Mouse (Mus musculus) CD4-positive, CD25-positive, alpha-beta regulatory T cell, adult 4 months (primary cell): ENCODE data around the gene Ddx10. TPM values are rescaled to one million over a fixed set of nuclear protein-coding genes. Genes with fewer than 3 reads are reported as not detected.
"Not testable (repeated sequence)": the region's sequence is repeated elsewhere in the genome, so short reads cannot be mapped to it uniquely, and the experiment has no call there.

Experiments
- ATAC-seq: one replicate; pipeline ENCODE4 v1.8.0; 2017
- polyA plus RNA-seq, 2 experiments: library from polyadenylated mRNA; unstranded; fragments of 100-300 nt; shearing (Covaris generic); gene quantifications; one replicate each; pipeline ENCODE4 v1.2.1; 2017

Ddx10 gene
- polyA plus RNA-seq, 2 experiments from 2014 or later: 50.5 to 59.5 TPM

DNA sequence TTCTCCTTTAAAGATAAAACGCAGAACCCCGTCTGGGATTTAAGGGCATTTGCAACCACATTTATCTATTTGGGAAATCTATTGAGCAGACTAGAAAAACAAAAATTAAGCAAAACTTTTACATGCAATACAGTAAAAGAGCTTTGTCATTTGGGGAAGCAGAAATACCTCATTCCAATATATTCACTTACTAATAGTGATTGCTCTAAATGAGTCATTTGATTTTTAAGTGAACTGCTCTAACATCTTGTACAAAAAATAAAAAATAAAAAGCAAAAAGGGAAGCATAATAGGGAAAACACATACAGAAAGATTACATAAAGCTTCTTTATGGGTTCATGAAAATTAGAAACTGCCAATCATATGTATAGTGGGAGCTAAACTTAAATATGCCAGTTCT, 104.3 kb downstream of the Ddx10 start:
- no peak for ATAC-seq

- not testable (repeated sequence) for ATAC-seq
Observed at GRCm38 (mm10) chr9:53142424-53142823, 105.4 kb downstream of the Ddx10 start.

GRCm38 (mm10) chr9:53140610-53141165, 107.2 kb downstream of the Ddx10 start:
- ATAC-seq: no peak

DNA sequence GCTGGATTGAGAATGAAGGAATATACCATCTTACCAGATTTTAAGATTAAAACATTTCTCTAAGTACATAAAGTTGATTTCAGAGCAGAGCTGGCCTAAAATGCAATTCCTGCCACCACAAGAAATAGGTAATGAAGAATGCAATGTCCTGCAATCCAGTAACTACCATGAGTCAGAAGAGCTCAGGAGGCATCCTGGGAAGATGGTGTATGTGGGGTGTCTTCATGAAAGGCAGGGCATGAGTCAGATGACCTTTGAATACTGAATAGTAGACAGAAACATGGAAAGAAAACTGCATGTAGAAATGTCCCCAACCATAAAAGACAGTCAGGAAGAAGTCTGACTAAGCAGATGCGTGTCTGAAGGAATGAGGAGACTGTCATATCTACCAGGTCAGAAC, 115.0 kb downstream of the Ddx10 start:
- no peak for ATAC-seq

- ATAC-seq: no peak
Observed at GRCm38 (mm10) chr9:53130460-53130859, 117.4 kb downstream of the Ddx10 start.

DNA sequence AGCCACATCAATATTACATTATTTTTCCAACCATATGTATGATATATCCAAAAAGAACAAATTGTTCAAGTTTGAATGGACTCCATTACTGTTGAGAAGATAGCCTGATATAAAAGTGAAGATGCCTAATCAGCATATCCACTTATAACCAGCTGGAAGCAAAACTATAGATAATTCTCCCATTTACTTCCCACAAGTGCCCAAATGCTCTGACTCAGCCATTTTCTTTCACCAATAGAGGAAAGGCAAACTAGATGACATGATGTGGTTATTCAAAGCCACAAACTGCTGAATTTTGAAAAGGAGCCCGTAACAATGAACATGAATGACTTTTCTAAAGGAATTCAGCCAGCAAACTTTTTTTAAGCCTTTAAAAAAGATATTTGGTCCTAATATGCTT, 146.8 kb downstream of the Ddx10 start:
- no peak for ATAC-seq

DNA sequence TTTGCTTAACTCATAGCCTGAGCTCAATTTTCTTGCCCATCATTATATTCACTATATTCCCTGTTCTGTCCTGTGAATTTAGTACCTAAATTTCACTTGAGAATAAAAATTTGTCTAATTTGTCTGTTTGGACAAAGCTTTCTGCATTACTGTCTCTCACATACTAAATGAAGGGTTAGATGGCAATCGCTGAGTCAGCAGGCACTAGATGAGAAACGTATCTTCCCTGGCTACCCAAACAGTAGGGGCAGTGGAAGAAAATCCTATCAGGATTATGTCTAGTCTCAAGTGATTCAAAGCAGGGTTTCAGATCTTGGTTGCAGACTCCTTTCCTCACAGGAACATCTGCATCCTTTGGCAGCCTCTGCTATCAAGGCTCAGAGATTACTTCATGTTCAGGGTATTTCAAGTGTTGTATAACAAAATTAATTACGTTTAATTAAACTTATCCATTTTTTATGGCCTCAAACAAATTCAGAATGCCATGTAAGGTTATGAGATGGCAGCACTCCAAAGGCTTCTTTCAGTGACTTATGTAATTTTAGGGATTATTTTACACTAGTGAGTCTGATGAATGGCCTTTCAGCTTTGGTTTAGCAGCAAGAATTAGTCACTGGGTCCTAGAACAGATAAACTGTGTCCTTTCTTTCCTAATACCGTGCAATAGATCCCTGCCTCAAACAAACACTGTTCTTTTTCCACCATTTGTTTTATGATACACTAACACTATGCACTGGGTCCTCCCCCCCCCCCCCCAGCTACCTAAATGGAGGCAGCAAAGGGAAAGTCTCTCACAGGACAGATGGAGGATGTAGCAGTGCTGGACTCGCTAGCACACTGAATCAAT, 152.3 kb downstream of the Ddx10 start:
- ATAC-seq: no peak

DNA sequence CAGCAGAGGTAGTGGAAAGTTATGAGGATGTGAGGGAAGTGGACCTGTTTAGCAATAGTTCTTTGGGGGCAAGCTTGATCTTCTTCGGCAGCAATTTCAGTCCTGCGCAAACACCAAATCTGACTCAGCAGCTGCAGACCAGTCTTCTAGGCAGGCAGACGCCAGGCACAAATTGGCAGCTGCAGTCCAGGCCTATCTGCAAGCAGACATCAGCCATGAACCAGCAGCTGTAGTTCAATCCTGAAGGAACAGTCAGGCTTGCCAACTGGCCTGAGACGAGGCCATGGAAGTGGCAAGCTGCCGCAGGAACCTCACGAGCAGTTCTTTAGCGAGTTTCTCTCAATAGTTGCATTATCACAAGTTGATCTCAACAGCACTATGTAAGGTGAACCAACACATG, 153.3 kb downstream of the Ddx10 start:
- no peak for ATAC-seq

DNA sequence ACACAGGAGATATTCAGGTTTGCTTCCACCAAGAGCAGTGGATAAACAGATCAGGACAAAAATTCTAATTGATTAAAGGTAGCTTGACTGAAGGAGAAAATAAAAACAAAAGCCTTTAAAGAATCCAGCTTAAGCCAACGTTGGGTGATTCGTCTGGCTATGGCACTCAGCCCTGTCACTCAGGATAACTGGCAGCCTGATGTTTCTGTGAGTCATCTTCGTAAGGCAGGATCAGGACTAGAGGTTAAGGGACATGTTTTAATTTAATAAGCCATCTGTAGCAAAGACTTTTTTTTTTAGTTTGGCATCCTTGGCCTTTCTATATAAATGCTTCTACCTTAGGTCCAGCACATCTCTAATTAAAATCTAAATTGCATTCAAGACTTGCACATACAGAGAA, 170.2 kb downstream of the Ddx10 start:
- no peak for ATAC-seq

GRCm38 (mm10) chr9:53075931-53076330, 171.9 kb downstream of the Ddx10 start:
- ATAC-seq: no peak

GRCm38 (mm10) chr9:53074443-53074842, 173.4 kb downstream of the Ddx10 start:
- no peak for ATAC-seq

GRCm38 (mm10) chr9:53073576-53074112, 174.2 kb downstream of the Ddx10 start:
- ATAC-seq: no peak

DNA sequence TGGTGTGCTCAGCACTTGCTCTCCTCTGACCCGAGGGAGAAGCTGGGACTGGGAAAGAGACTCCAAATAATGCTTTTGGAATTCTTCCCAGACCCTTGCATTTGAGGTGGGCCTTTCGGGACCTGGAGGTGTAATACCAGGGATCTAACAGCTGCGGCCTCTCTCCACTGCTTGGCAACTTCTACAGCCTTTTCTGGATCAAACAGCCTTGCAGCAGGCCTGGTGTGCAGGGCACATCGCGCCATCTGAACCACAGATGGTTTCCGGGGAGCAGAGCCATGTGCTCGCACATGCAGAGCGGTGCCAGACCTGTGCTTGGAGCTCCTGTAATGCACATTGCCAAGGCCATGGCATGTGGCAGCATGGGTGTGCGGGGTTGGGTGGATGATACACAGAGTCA, 175.8 kb downstream of the Ddx10 start:
- ATAC-seq: no peak

DNA sequence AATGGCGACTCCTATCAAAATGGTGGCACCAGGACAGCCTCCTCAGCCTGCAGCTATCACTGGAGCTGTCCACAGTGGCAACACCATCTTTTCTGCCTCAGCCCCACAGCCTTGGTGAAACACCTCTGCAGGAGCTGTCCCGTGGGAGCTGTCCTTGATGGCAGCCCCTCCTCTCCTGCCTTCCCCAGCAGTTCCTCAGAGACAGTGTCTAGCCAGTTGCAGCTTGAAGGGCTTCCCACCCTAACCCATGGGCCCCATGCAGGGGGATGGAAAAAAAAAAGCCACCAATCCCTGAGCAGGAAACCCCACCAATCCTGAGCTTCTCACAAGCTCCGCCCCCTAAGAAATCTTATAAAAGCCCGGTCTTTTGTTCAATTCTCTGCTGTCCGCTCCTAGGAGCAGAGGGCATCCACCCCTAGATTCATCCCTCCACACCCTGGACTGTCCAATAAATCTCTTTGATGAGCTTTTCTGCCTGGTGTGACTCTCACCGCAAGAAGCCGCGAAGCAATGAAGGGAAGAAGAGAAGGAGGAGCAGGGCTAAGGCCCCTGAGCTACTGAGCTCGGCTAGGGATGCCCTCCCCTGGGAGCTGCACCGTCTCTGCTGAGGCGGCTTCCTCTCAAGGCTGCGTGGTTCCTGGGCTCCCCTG, 176.9 kb downstream of the Ddx10 start:
- no peak for ATAC-seq

GRCm38 (mm10) chr9:53068166-53068565, 179.7 kb downstream of the Ddx10 start:
- no peak for ATAC-seq

DNA sequence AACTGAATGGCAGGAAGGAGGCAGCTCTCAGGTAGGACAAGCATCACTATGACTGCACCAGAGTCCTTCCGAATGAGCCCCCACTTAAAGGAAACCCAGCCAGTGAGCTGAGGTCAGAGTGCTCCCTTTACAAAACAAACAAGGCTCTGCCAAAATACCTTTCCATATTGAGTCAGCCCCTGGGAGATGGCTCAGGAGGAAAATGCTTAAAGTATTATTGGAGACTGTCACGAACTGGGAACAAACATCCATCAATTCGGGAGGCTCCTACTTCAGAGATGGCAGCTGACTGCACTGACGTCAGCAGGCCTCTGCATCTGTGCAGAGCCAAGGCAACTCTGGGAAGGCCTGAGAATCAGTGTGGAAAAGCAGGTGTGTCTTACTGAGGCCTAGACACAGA, 181.4 kb downstream of the Ddx10 start:
- ATAC-seq: no peak

- ATAC-seq: no peak
Observed at GRCm38 (mm10) chr9:53065028-53065427, 182.8 kb downstream of the Ddx10 start.

DNA sequence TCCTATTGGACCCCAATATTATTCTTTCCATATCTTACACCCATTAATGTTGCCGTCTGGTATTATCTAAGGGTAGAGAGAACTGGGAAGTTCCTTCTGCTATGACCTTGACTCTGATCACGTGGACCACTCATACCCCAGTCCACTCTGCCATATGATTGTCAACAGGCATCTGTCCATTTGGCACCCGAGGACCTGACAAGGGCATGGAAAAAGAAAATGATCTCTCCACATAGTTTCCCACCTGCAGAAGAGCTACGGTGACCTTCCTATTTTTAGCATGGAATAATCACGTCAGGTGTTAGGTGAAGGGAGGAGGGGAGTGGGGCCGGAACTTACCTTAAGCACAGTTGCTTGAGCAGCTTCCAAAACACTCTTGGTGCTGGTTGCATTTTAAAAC, 183.3 kb downstream of the Ddx10 start:
- no peak for ATAC-seq

GRCm38 (mm10) chr9:53055306-53055705, 192.5 kb downstream of the Ddx10 start:
- ATAC-seq: no peak
